Mouse (Mus musculus): ENCODE measurements around the gene Cdh11.
"Not testable (repeated sequence)": the region's sequence is repeated elsewhere in the genome, so short reads cannot be mapped to it uniquely, and the experiment has no call there.

Gene Cdh11

GRCm38 (mm10) chr8:102715956-102716355 lies 69.5 kb downstream of the Cdh11 start:
- no peak for DNase-seq (ENCODE audit: extremely low read depth, low read depth, low spot score)

DNA sequence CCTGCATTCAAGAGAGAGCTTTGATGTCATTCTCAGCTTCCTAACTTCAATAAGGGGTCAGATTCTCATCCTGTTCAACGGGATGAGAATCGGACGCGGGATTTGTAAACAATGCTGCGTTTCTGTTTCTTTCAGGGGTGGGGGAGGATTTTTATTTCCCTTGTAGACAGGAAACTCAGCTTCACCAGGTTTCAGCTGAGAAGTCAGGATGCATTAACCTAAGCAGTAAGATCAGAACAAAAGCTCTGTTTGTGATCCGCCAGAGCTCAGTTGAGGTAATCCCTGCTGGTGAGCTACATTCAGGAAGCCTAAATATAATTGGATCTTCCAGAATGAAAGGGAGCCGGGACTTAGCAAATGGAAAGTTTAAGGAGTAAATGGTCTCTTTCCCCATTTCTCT lies 78.1 kb downstream of the Cdh11 start:
- no peak for DNase-seq (ENCODE audit: extremely low read depth, low read depth, low spot score)

DNA sequence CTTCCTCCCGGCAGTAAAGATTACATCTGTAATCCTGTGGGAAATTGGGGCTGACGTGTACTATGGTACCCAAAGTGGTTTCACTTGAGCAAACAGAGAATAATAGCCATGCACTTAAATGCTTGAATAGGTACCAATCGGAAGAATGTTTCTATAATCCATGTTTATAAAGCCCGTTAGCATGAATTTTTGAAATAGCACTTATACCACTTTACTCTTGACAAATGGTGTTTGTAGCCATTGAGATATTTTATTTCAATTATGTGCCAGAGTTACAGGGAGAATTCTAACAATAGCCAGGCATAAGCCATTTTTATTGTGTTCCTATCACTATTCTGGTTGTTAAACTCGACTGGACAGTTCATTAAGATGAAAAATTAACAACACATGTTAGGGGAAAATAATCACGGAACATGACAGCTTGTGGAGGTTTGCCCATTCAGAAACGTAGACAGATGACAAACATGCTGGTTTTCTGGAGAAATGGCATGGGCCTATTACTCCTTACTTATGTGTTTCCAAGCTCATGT lies 80.0 kb downstream of the Cdh11 start:
- no peak for DNase-seq (ENCODE audit: extremely low read depth, low read depth, low spot score)

GRCm38 (mm10) chr8:102700245-102700644 lies 85.2 kb downstream of the Cdh11 start:
- DNase-seq (ENCODE audit: extremely low read depth, low read depth, low spot score): no peak

- DNase-seq (ENCODE audit: extremely low read depth, low read depth, low spot score): no peak
Observed at GRCm38 (mm10) chr8:102698232-102698837, 87.1 kb downstream of the Cdh11 start.

DNA sequence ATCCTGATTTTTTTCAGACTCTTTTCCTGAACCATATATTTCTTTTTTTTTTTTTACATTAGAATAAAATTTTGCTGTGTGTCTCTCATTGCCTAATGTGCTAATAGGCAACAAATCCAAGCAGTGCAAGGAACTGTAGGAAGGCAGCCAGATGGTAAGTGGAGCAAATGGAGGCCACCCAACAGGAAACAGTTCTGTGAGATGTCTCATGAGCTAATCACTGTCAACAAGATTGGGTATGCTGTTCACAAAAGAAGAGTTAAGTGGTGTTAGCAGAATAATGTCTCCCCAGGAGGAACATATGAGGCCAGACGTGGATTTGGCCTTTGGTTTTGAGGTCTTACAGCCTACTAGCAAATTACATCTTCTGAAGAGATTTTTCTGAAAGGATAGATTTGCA lies 92.0 kb downstream of the Cdh11 start:
- DNase-seq (ENCODE audit: extremely low read depth, low read depth, low spot score): no peak

- DNase-seq (ENCODE audit: extremely low read depth, low read depth, low spot score): not testable (repeated sequence)
Observed at GRCm38 (mm10) chr8:102685491-102685890, 100.0 kb downstream of the Cdh11 start.

DNA sequence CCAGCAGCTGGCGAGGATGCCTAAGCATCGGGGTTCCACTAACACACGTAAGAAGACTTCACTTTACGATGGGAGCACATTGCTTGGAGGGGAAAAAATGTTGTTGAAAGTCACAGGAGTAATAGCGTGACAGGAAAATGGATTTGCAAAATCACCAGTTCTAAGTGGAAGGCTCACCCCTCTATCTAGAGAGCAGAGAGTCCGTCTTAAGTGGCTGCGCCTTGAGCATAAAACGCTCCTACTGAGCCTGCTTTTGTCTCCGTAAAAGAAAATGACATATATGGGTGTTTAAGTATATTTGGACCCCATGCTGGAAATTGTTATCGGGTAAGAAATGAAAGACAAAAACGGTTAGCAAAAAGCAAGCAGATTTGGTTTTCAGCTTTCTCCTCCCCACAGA lies 100.4 kb downstream of the Cdh11 start:
- no peak for DNase-seq (ENCODE audit: extremely low read depth, low read depth, low spot score)

- no peak for DNase-seq (ENCODE audit: extremely low read depth, low read depth, low spot score)
Observed at GRCm38 (mm10) chr8:102677148-102677547, 108.3 kb downstream of the Cdh11 start.

- not testable (repeated sequence) for DNase-seq (ENCODE audit: extremely low read depth, low read depth, low spot score)
Observed at GRCm38 (mm10) chr8:102664561-102664960, 120.9 kb downstream of the Cdh11 start.

DNA sequence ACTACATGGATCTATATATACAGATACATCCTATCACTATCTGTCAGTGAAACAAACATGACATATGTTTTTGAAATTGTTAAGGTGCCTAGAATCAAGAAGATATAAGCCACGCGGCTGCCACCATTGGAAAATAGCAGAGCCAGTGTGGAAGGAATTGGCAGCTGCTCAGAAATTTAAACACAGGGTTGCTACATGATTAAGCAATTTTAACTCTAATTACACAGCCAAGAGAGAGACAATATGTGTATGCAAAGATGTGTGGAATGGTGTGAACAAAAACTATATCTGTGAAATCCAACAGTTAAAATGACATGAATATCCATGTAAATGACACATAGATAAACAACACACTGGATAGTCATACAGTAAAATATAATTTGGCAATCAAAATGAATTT lies 128.9 kb downstream of the Cdh11 start:
- DNase-seq (ENCODE audit: extremely low read depth, low read depth, low spot score): no peak

DNA sequence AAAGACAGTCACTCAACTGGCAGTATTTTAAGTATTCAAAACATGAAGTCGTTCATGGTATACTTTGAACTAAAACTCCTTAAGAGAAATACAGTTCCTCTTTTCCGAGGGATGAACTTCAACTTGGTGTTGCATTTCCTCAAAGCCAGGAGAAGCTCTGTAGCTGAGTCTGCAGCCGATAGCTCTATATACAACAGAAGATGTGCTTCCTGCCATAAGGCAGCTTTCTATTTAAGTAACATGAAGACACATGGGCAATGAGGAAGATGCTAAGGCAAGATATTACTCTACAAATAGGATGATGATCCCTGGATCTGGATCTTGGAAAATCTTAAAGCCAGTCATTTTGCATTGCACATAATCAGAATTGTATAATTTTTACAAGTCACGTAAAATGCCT lies 133.5 kb downstream of the Cdh11 start:
- no peak for DNase-seq (ENCODE audit: extremely low read depth, low read depth, low spot score)

- no peak for DNase-seq (ENCODE audit: extremely low read depth, low read depth, low spot score)
Observed at GRCm38 (mm10) chr8:102627151-102627550, 158.3 kb downstream of the Cdh11 start.

DNA sequence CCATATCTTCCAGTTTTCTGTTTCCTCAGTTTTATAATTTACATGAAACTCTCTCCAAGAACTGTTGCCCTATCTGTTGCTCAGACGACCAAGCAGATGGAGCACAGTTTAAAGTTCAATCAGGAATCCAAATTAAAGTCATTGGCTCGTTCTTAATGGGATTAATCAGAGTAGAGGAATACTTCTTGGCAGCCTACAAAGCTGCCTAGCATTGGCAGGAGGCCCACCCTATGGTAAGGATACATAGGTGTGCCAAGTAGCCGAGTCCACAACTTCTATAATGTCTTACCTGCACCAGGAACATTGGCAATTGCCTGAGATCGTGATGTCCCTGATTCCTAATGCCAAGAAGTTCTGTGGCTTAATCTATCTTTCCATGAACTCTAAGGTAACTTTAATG lies 173.3 kb downstream of the Cdh11 start:
- peak; percentile 11 for DNase-seq (ENCODE audit: extremely low read depth, low read depth, low spot score)

GRCm38 (mm10) chr8:102601327-102601726 lies 184.1 kb downstream of the Cdh11 start:
- no peak for DNase-seq (ENCODE audit: extremely low read depth, low read depth, low spot score)

- no peak for DNase-seq (ENCODE audit: extremely low read depth, low read depth, low spot score)
Observed at GRCm38 (mm10) chr8:102596523-102596922, 188.9 kb downstream of the Cdh11 start.

- no peak for DNase-seq (ENCODE audit: extremely low read depth, low read depth, low spot score)
Observed at GRCm38 (mm10) chr8:102593899-102594298, 191.5 kb downstream of the Cdh11 start.
